Mouse (Mus musculus) MEL (cell line): ENCODE results near the gene Ak5. TPM values are rescaled to one million over a fixed set of nuclear protein-coding genes. Genes with fewer than 3 reads are reported as not detected.
"Not testable (repeated sequence)": the region's sequence is repeated elsewhere in the genome, so short reads cannot be mapped to it uniquely, and the experiment has no call there.

Experiments
- DNase-seq: peaks from one replicate; pipeline ENCODE4 v3.0.0; 2011; ENCODE audit warnings: low read depth, low spot score
- H3K27ac ChIP-seq: 2 replicates; pipeline ENCODE4 v1.5.1; 2012; ENCODE audit warnings: low read depth, mild to moderate bottlenecking, control low read depth, low read length, moderate library complexity; ENCODE audit not compliant: control insufficient read depth
- H3K27me3 ChIP-seq, 2 experiments: fragments of 150-350 bp in 1 of 2; sonication (generic) in 1 of 2; 2 replicates each; pipeline ENCODE4 v1.6.1; 2012; ENCODE audit warnings: low read length in 2 of 2, mild to moderate bottlenecking in 2 of 2, improper control_type of control experiment in 1 of 2, moderate library complexity in 1 of 2; ENCODE audit not compliant: insufficient read depth in 2 of 2, control insufficient read depth in 1 of 2
- H3K36me3 ChIP-seq, 2 experiments: 2 replicates each; pipeline ENCODE4 v1.6.1; 2012 to 2014; ENCODE audit warnings: low read length in 2 of 2, improper control_type of control experiment in 1 of 2, inconsistent platforms in 1 of 2, mild to moderate bottlenecking in 1 of 2; ENCODE audit not compliant: insufficient read depth in 2 of 2, control insufficient read depth in 1 of 2
- H3K4me1 ChIP-seq, 2 experiments: fragments of 150-350 bp in 1 of 2; sonication (generic) in 1 of 2; 2 replicates each; pipeline ENCODE4 v1.6.1; 2012; ENCODE audit warnings: low read length in 2 of 2, improper control_type of control experiment in 1 of 2, mild to moderate bottlenecking in 1 of 2; ENCODE audit not compliant: insufficient read depth in 2 of 2, control insufficient read depth in 1 of 2
- H3K4me3 ChIP-seq, 2 experiments: fragments of 150-350 bp in 1 of 2; sonication (generic) in 1 of 2; 2 replicates each; pipeline ENCODE4 v1.5.1; 2012; ENCODE audit warnings: low read depth in 2 of 2, low read length in 2 of 2, mild to moderate bottlenecking in 2 of 2, moderate library complexity in 2 of 2, control low read depth in 1 of 2, improper control_type of control experiment in 1 of 2; ENCODE audit not compliant: control insufficient read depth in 1 of 2, insufficient read depth in 1 of 2
- H3K79me2 ChIP-seq: 2 replicates; pipeline ENCODE4 v1.6.1; 2012; ENCODE audit warnings: mild to moderate bottlenecking, low read length, moderate library complexity; ENCODE audit not compliant: control insufficient read depth, poor library complexity, insufficient read depth
- H3K9ac ChIP-seq: 2 replicates; pipeline ENCODE4 v1.6.1; 2012; ENCODE audit warnings: low read depth, mild to moderate bottlenecking, control low read depth, low read length, moderate library complexity; ENCODE audit not compliant: control insufficient read depth, poor library complexity, severe bottlenecking
- H3K9me3 ChIP-seq: fragments of 150-350 bp; sonication (generic); replicated peaks from 2 replicates; pipeline ENCODE4 v1.6.1; 2012; ENCODE audit warnings: mild to moderate bottlenecking, low read length, improper control_type of control experiment, moderate library complexity; ENCODE audit not compliant: insufficient read depth
- BHLHE40 ChIP-seq: IDR thresholded peaks from 2 replicates; pipeline ENCODE4 v1.6.1; 2012; ENCODE audit warnings: low read depth, mild to moderate bottlenecking, inconsistent platforms, low read length, improper control_type of control experiment, borderline replicate concordance
- CHD1 ChIP-seq: IDR thresholded peaks from 2 replicates; pipeline ENCODE4 v1.6.1; 2012; ENCODE audit warnings: low read depth, mild to moderate bottlenecking, inconsistent platforms, low read length, improper control_type of control experiment
- CHD2 ChIP-seq: IDR thresholded peaks from 2 replicates; pipeline ENCODE4 v1.6.1; 2011; ENCODE audit warnings: low read length, improper control_type of control experiment
- ELF1 ChIP-seq: IDR thresholded peaks from 2 replicates; pipeline ENCODE4 v1.6.1; 2014; ENCODE audit warnings: low read depth, mild to moderate bottlenecking, inconsistent platforms, low read length, improper control_type of control experiment, moderate library complexity
- HCFC1 ChIP-seq: IDR thresholded peaks from 2 replicates; pipeline ENCODE4 v1.6.1; 2012; ENCODE audit warnings: low read depth, mild to moderate bottlenecking, inconsistent platforms, low read length, improper control_type of control experiment, moderate library complexity
- JUND ChIP-seq: IDR thresholded peaks from 2 replicates; pipeline ENCODE4 v1.6.1; 2011; ENCODE audit warnings: low read depth, mild to moderate bottlenecking, improper control_type of control experiment, low read length
- KAT2A ChIP-seq: conservative IDR thresholded peaks from 2 replicates; pipeline ENCODE4 v1.6.1; 2012; ENCODE audit warnings: low read depth, low read length, improper control_type of control experiment, inconsistent platforms
- MAFK ChIP-seq: IDR thresholded peaks from 2 replicates; pipeline ENCODE4 v1.6.1; 2011; ENCODE audit warnings: low read depth, mild to moderate bottlenecking, low read length, improper control_type of control experiment, borderline replicate concordance
- MAZ ChIP-seq: IDR thresholded peaks from 2 replicates; pipeline ENCODE4 v1.6.1; 2012; ENCODE audit warnings: low read depth, mild to moderate bottlenecking, inconsistent platforms, low read length, improper control_type of control experiment
- MEF2A ChIP-seq: IDR thresholded peaks from 2 replicates; pipeline ENCODE4 v1.6.1; 2014; ENCODE audit warnings: low read depth, mild to moderate bottlenecking, inconsistent platforms, low read length, improper control_type of control experiment; ENCODE audit not compliant: poor library complexity, insufficient replicate concordance, severe bottlenecking; ENCODE audit errors: extremely low read depth
- MYC ChIP-seq: IDR thresholded peaks from 2 replicates; pipeline ENCODE4 v1.6.1; 2011; ENCODE audit warnings: low read depth, mild to moderate bottlenecking, low read length, improper control_type of control experiment, moderate library complexity
- NELFE ChIP-seq: IDR thresholded peaks from 2 replicates; pipeline ENCODE4 v1.6.1; 2011; ENCODE audit warnings: low read depth, low read length, improper control_type of control experiment
- NRF1 ChIP-seq: IDR thresholded peaks from 2 replicates; pipeline ENCODE4 v1.6.1; 2014; ENCODE audit warnings: low read depth, mild to moderate bottlenecking, inconsistent platforms, low read length, improper control_type of control experiment, moderate library complexity; ENCODE audit not compliant: poor library complexity, insufficient read depth, severe bottlenecking
- POLR2AphosphoS2 ChIP-seq: IDR thresholded peaks from 2 replicates; pipeline ENCODE4 v1.6.1; 2011; ENCODE audit warnings: low read length, improper control_type of control experiment
- POLR2AphosphoS5 ChIP-seq: IDR thresholded peaks from 2 replicates; pipeline ENCODE4 v1.6.1; 2012; ENCODE audit warnings: low read depth, borderline replicate concordance, mild to moderate bottlenecking, inconsistent platforms, low read length, moderate library complexity, mixed read lengths
- RCOR1 ChIP-seq: IDR thresholded peaks from 2 replicates; pipeline ENCODE4 v1.6.1; 2012; ENCODE audit warnings: low read depth, mild to moderate bottlenecking, inconsistent platforms, low read length, improper control_type of control experiment
- TAL1 ChIP-seq: IDR thresholded peaks from 2 replicates; pipeline ENCODE4 v1.6.1; 2012; ENCODE audit warnings: mild to moderate bottlenecking, inconsistent platforms, low read length, moderate library complexity, mixed read lengths
- TBP ChIP-seq: IDR thresholded peaks from 2 replicates; pipeline ENCODE4 v1.8.0; 2011; ENCODE audit warnings: low read depth, low read length, improper control_type of control experiment
- TCF12 ChIP-seq: IDR thresholded peaks from 2 replicates; pipeline ENCODE4 v1.6.1; 2014; ENCODE audit warnings: low read depth, mild to moderate bottlenecking, inconsistent platforms, low read length, improper control_type of control experiment, moderate library complexity
- UBTF ChIP-seq: IDR thresholded peaks from 2 replicates; pipeline ENCODE4 v1.6.1; 2012; ENCODE audit warnings: low read depth, mild to moderate bottlenecking, inconsistent platforms, low read length, improper control_type of control experiment, moderate library complexity, borderline replicate concordance; ENCODE audit not compliant: insufficient read depth
- USF1 ChIP-seq: IDR thresholded peaks from 2 replicates; pipeline ENCODE4 v1.6.1; 2014; ENCODE audit warnings: low read depth, mild to moderate bottlenecking, inconsistent platforms, low read length, improper control_type of control experiment, moderate library complexity
- ZC3H11A ChIP-seq: IDR thresholded peaks from 2 replicates; pipeline ENCODE4 v1.6.1; 2012; ENCODE audit warnings: low read depth, mild to moderate bottlenecking, inconsistent platforms, low read length, improper control_type of control experiment
- ZMIZ1 ChIP-seq: IDR thresholded peaks from 2 replicates; pipeline ENCODE4 v1.6.1; 2012; ENCODE audit warnings: low read depth, mild to moderate bottlenecking, inconsistent platforms, low read length, improper control_type of control experiment, moderate library complexity
- polyA plus RNA-seq, 2 experiments: library from polyadenylated mRNA; stranded (reverse) in 1 of 2; unstranded in 1 of 2; fragments of >175 nt in 1 of 2; fragments of >200 nt in 1 of 2; gene quantifications; 2 replicates each; pipeline versions ENCODE4 v1.2.1 to v1.2.4; 2012; ENCODE audit warnings: low replicate concordance in 2 of 2, low read depth in 1 of 2; ENCODE audit not compliant: insufficient read length in 2 of 2, insufficient read depth in 1 of 2, missing spikeins in 1 of 2
- total RNA-seq: library from RNA; depleted of rRNA; stranded (reverse); fragments of 300-350 nt; gene quantifications from 2 replicates; pipeline ENCODE4 v1.2.3, GENCODE M21; 2012

The Ak5 gene
- total and polyA plus RNA-seq, 3 experiments = 0.06 to 0.31 TPM; not detected in 1

DNA sequence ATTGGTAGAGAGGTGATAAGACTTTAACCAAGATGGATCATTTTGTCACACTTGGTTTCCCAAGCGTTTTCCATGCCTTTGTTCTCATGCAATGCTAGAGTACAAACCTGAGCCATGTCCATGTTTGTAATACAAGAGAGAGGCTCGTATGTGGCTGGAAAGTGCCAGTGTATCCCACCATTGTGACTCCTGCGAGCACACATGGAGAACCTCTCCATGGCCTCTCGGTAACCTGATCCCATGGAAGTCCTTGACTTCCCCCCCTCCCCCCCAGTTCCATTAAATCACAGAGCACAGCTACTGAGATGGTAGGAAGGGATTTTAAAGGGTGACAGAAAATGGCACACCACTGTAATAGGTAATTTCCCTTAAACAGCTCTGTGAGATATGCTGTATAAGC is 207.4 kb downstream of the Ak5 start:
- peaks cover 17% of the 10 kb centered on the region in 2 experiments for H3K36me3 ChIP-seq
- TF ChIP-seq HCFC1 = no peak
- TF ChIP-seq KAT2A = no peak
- TF ChIP-seq MYC = no peak
- TF ChIP-seq ZMIZ1 = no peak
- TF ChIP-seq POLR2AphosphoS5 = no peak
- TF ChIP-seq USF1 = no peak
- no peak for TF ChIP-seq ELF1

DNA sequence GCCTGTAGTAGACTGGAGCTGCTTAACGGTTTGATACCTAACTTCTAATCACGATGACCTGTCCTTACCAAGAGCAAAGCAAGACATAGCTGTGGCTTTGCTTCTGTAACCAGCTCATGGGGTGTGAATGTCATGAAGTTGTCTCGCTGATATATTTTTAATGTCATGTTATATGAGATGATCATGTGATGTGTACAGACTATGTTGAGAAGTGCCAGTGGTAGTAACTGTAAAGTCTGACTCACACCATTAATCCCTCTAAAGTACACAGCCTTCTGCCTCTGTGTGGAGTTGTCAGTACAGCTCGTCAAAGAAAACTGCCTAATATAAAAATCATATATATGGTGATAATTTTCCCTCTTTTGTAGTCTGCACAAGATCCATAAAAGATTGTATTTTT is 209.3 kb downstream of the Ak5 start:
- not testable (repeated sequence) for H3K4me3 ChIP-seq, H3K79me2 ChIP-seq, H3K27me3 ChIP-seq, H3K27ac ChIP-seq, DNase-seq, H3K9ac ChIP-seq, H3K4me1 ChIP-seq, H3K9me3 ChIP-seq
- peaks cover 18 to 27% of the 10 kb centered on the region in 2 experiments for H3K36me3 ChIP-seq

More for the DNA sequence above, 207.4 kb downstream of the Ak5 start:
- no peak for DNase-seq
- Histone ChIP-seq H3K79me2 (no peaks in the 10 kb centered on the region), H3K4me3 (no peak overlapping the region), H3K9ac (no peak overlapping the region), H3K4me1 (peaks cover 5% of the 10 kb centered on the region in 2 experiments), H3K27ac (no peak overlapping the region), H3K27me3 (no peaks in the 10 kb centered on the region), H3K9me3 (no peaks in the 10 kb centered on the region)

DNA sequence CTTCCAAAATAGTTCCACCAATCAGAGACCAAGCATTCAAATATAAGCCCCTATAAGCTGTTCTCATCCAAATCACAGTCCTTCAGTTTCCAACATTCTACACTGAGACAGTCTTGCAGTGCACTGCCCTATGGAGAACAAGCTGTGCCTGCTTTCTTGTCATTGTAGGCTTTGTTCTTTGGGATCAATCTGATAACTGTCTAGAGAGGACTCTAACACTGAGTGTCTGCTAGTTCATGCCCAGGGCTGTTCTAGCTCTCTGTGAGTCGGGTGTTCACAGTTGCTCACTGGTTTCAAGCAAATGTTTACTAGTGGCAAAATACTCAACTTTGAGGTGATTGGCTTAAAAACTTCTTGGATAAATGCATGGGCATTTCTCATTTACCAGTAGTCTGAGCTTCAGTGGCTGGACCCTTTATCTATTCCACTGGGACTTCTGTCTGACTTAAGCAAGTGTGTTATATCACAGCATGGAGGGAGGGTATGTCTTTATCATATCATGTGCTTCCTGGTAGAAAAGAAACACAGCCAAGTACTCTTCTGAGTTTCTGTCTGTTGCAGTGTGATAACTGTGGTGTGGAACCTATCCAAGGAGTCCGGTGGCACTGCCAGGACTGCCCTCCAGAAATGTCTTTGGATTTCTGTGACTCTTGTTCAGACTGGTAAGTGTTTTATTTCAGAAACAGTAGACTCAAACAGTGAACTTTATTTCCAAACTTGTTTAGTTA is 210.7 kb downstream of the Ak5 start:
- no peaks in the 10 kb centered on the region for H3K9me3 ChIP-seq
- H3K79me2 ChIP-seq = no peaks in the 10 kb centered on the region
- H3K4me3 ChIP-seq = no peak overlapping the region
- DNase-seq = peak; percentile 84
- no peaks in the 10 kb centered on the region for H3K27me3 ChIP-seq
- no peak overlapping the region for H3K9ac ChIP-seq
- peak overlapping the region; percentile 57 for H3K27ac ChIP-seq
- peaks cover 18 to 32% of the 10 kb centered on the region in 2 experiments for H3K36me3 ChIP-seq
- peaks cover 5% of the 10 kb centered on the region in 2 experiments for H3K4me1 ChIP-seq
- peak; percentile 74; the same call in 1 of the 2 replicates for TF ChIP-seq BHLHE40
- peak; percentile 49; the same call in 1 of the 2 replicates for TF ChIP-seq MAFK
- TF ChIP-seq MAZ = no peak
- no peak for TF ChIP-seq NELFE
- no peak for TF ChIP-seq CHD1
- no peak for TF ChIP-seq ZMIZ1
- no peak for TF ChIP-seq TBP
- no peak for TF ChIP-seq POLR2AphosphoS5
- TF ChIP-seq UBTF = no peak
- TF ChIP-seq ZC3H11A = no peak
- no peak for TF ChIP-seq MEF2A
- TF ChIP-seq MYC = peak; percentile 77
- TF ChIP-seq POLR2AphosphoS2 = peak; percentile 67
- TF ChIP-seq USF1 = peak; percentile 60
- TF ChIP-seq JUND = peak; percentile 55; the same call in 1 of the 2 replicates
- TF ChIP-seq NRF1 = no peak
- TF ChIP-seq CHD2 = no peak
- peak; percentile 98 for TF ChIP-seq TCF12
- TF ChIP-seq ELF1 = peak; percentile 64
- TF ChIP-seq RCOR1 = peak; percentile 97
- TF ChIP-seq TAL1 = peak; percentile 89
